Comparison of ENCODE assay signal across 13 mouse cellular contexts in genomic region chr1:135148996-135149395, GRCm38 (mm10). TPM values are rescaled to one million over a fixed set of nuclear protein-coding genes. Genes with fewer than 3 reads are reported as not detected.
DNase-seq lines count a peak whose midpoint lies in the region; ATAC-seq and TF ChIP-seq lines count a peak whose summit lies in the region.
"Had no signal": no experiment of that assay in that cellular context is flagged by ENCODE, and none has a peak within 500 bp of the region (broad histone marks: within the 10 kb centered on the region; RNA-seq: fewer than 3 reads in every experiment).

No protein-coding gene starts in this region.

- peak overlapping the region; percentile 57 for H3K27ac ChIP-seq in forebrain, embryonic 13.5 days
- no peak overlapping the region for H3K27ac ChIP-seq in forebrain, embryonic 10.5 days
- no peak overlapping the region for H3K27ac ChIP-seq in stomach, embryonic 15.5 days
- no peak overlapping the region for H3K27ac ChIP-seq in stomach, postnatal 0 days (replicated peaks)
- no peak overlapping the region for H3K27ac ChIP-seq in intestine, embryonic 15.5 days
- peak overlapping the region; percentile 99 for H3K27ac ChIP-seq in neural tube, embryonic 15.5 days (replicated peaks)
- no peak overlapping the region for H3K27ac ChIP-seq in liver, postnatal 0 days (ENCODE audit: low read depth)
- H3K27ac ChIP-seq: liver, embryonic 13.5 days had no signal

- no peak for DNase-seq in forebrain, embryonic 10.5 days (ENCODE audit: extremely low spot score, low spot score)
- no peak for DNase-seq in stomach, postnatal 0 days (ENCODE audit: low spot score)
- DNase-seq in heart, postnatal 14 days, result no peak
- DNase-seq in liver, postnatal 0 days, result no peak
- DNase-seq: adrenal gland, adult 2 months; heart, postnatal 4 days; liver, embryonic 13.5 days had no signal

- H3K36me3 ChIP-seq in forebrain, embryonic 13.5 days (ENCODE audit: poor library complexity, severe bottlenecking), result peaks cover 21% of the 10 kb centered on the region
- H3K36me3 ChIP-seq in forebrain, embryonic 10.5 days (replicated peaks), result peaks cover 18% of the 10 kb centered on the region
- H3K36me3 ChIP-seq in stomach, embryonic 15.5 days, result no peaks in the 10 kb centered on the region
- H3K36me3 ChIP-seq in stomach, postnatal 0 days (ENCODE audit: control insufficient read depth, insufficient read depth, low read length), result no peaks in the 10 kb centered on the region
- no peaks in the 10 kb centered on the region; the same call in 1 of the 2 replicates for H3K36me3 ChIP-seq in intestine, embryonic 15.5 days
- H3K36me3 ChIP-seq in neural tube, embryonic 15.5 days, result peaks cover 11% of the 10 kb centered on the region; the same call in 1 of the 2 replicates
- no peaks in the 10 kb centered on the region; the same call in 1 of the 2 replicates for H3K36me3 ChIP-seq in liver, postnatal 0 days (replicated peaks; ENCODE audit: insufficient read depth, low read length)

- H3K4me2 ChIP-seq in forebrain, embryonic 13.5 days, result peak overlapping the region; percentile 85
- peak overlapping the region; percentile 79; the same call in 1 of the 2 replicates for H3K4me2 ChIP-seq in stomach, embryonic 15.5 days
- H3K4me2 ChIP-seq in stomach, postnatal 0 days (replicated peaks; ENCODE audit: low read depth), result no peak overlapping the region
- peak overlapping the region; percentile 4; the same call in 1 of the 2 replicates for H3K4me2 ChIP-seq in intestine, embryonic 15.5 days (replicated peaks)
- H3K4me2 ChIP-seq in neural tube, embryonic 15.5 days, result peak overlapping the region; percentile 94
- H3K4me2 ChIP-seq in liver, postnatal 0 days (ENCODE audit: low read depth, low read length), result no peak overlapping the region

- no peak for TF ChIP-seq CTCF in stomach, postnatal 0 days (IDR thresholded peaks at IDR 0.05; ENCODE audit: low read depth)
- TF ChIP-seq CTCF in liver, postnatal 0 days (IDR thresholded peaks at IDR 0.05; ENCODE audit: low read depth), result no peak

- peak overlapping the region; percentile 98 for H3K9ac ChIP-seq in forebrain, embryonic 13.5 days
- no peak overlapping the region for H3K9ac ChIP-seq in stomach, embryonic 15.5 days
- no peak overlapping the region for H3K9ac ChIP-seq in stomach, postnatal 0 days (ENCODE audit: low read length)
- no peak overlapping the region for H3K9ac ChIP-seq in intestine, embryonic 15.5 days
- peak overlapping the region; percentile 99; the same call in 1 of the 2 replicates for H3K9ac ChIP-seq in neural tube, embryonic 15.5 days (replicated peaks)
- no peak overlapping the region for H3K9ac ChIP-seq in liver, postnatal 0 days (replicated peaks)

- no peak for TF ChIP-seq EP300 in stomach, postnatal 0 days (optimal IDR thresholded peaks at IDR 0.05)
- TF ChIP-seq EP300 in liver, postnatal 0 days (IDR thresholded peaks at IDR 0.05; ENCODE audit: low read depth), result no peak

- no peak for ATAC-seq in forebrain, embryonic 13.5 days
- ATAC-seq in stomach, embryonic 15.5 days (ENCODE audit: insufficient read depth, low FRiP score, low read depth), result no peak
- ATAC-seq in stomach, postnatal 0 days (ENCODE audit: low FRiP score, low TSS enrichment), result no peak
- no peak for ATAC-seq in intestine, embryonic 15.5 days
- no peak for ATAC-seq in neural tube, embryonic 15.5 days (ENCODE audit: low FRiP score)
- no peak for ATAC-seq in liver, postnatal 0 days

- intact Hi-C loops in heart, postnatal 14 days (cut with DNase I), result no loop called here

- peak overlapping the region; percentile 98 for H3K4me3 ChIP-seq in forebrain, embryonic 13.5 days
- H3K4me3 ChIP-seq in forebrain, embryonic 10.5 days, result no peak overlapping the region
- no peak overlapping the region for H3K4me3 ChIP-seq in stomach, embryonic 15.5 days (replicated peaks)
- no peak overlapping the region for H3K4me3 ChIP-seq in stomach, postnatal 0 days (ENCODE audit: low read depth, low read length)
- no peak overlapping the region for H3K4me3 ChIP-seq in intestine, embryonic 15.5 days (replicated peaks)
- H3K4me3 ChIP-seq in neural tube, embryonic 15.5 days (replicated peaks), result peak overlapping the region; percentile 99
- no peak overlapping the region for H3K4me3 ChIP-seq in liver, postnatal 0 days (ENCODE audit: low read depth, low read length)

- no peaks in the 10 kb centered on the region; the same call in 1 of the 2 replicates for H3K27me3 ChIP-seq in forebrain, embryonic 13.5 days
- H3K27me3 ChIP-seq in forebrain, embryonic 10.5 days (ENCODE audit: poor library complexity, severe bottlenecking), result peaks cover 21% of the 10 kb centered on the region
- no peaks in the 10 kb centered on the region for H3K27me3 ChIP-seq in stomach, embryonic 15.5 days (replicated peaks)
- H3K27me3 ChIP-seq in stomach, postnatal 0 days (ENCODE audit: control insufficient read depth, insufficient read depth, low read length), result no peaks in the 10 kb centered on the region
- H3K27me3 ChIP-seq in intestine, embryonic 15.5 days (replicated peaks), result 0 out of 2 replicates have a peak, but pooled peaks cover 2% of the 10 kb centered on the region
- no peaks in the 10 kb centered on the region for H3K27me3 ChIP-seq in neural tube, embryonic 15.5 days (replicated peaks)
- no peaks in the 10 kb centered on the region for H3K27me3 ChIP-seq in liver, postnatal 0 days (ENCODE audit: insufficient read depth, low read length)
- H3K27me3 ChIP-seq: liver, embryonic 13.5 days; megakaryocyte, embryonic 14.5 days had no signal

- 35% methylated on average over 5 of the region's 5 CpGs for WGBS in forebrain, embryonic 13.5 days
- 82% methylated on average over 5 of the region's 5 CpGs for WGBS in forebrain, embryonic 10.5 days
- 65% methylated on average over 5 of the region's 5 CpGs for WGBS in stomach, embryonic 15.5 days
- WGBS in stomach, postnatal 0 days, result 50% methylated on average over 5 of the region's 5 CpGs
- 66% methylated on average over 5 of the region's 5 CpGs for WGBS in intestine, embryonic 15.5 days
- WGBS in neural tube, embryonic 15.5 days, result 47% methylated on average over 5 of the region's 5 CpGs
- 68% methylated on average over 5 of the region's 5 CpGs for WGBS in liver, postnatal 0 days (ENCODE audit: insufficient replicate concordance)

- peaks cover 47% of the 10 kb centered on the region for H3K4me1 ChIP-seq in forebrain, embryonic 13.5 days
- peaks cover 31% of the 10 kb centered on the region for H3K4me1 ChIP-seq in forebrain, embryonic 10.5 days
- peaks cover 18% of the 10 kb centered on the region for H3K4me1 ChIP-seq in stomach, embryonic 15.5 days
- H3K4me1 ChIP-seq in stomach, postnatal 0 days (replicated peaks; ENCODE audit: control insufficient read depth, insufficient read depth), result no peaks in the 10 kb centered on the region; the same call in 1 of the 2 replicates
- H3K4me1 ChIP-seq in intestine, embryonic 15.5 days (replicated peaks), result peaks cover 32% of the 10 kb centered on the region
- peaks cover 50% of the 10 kb centered on the region for H3K4me1 ChIP-seq in neural tube, embryonic 15.5 days
- peaks cover 13% of the 10 kb centered on the region for H3K4me1 ChIP-seq in liver, postnatal 0 days (ENCODE audit: insufficient read depth)

- H3K9me3 ChIP-seq in forebrain, embryonic 13.5 days (replicated peaks), result no peaks in the 10 kb centered on the region
- H3K9me3 ChIP-seq in forebrain, embryonic 10.5 days, result no peaks in the 10 kb centered on the region
- no peaks in the 10 kb centered on the region for H3K9me3 ChIP-seq in stomach, embryonic 15.5 days
- H3K9me3 ChIP-seq in stomach, postnatal 0 days (ENCODE audit: control insufficient read depth, low read length), result no peaks in the 10 kb centered on the region
- no peaks in the 10 kb centered on the region for H3K9me3 ChIP-seq in intestine, embryonic 15.5 days
- H3K9me3 ChIP-seq in neural tube, embryonic 15.5 days (replicated peaks), result no peaks in the 10 kb centered on the region
- H3K9me3 ChIP-seq in liver, postnatal 0 days (ENCODE audit: low read length), result no peaks in the 10 kb centered on the region
- H3K9me3 ChIP-seq: liver, embryonic 13.5 days; megakaryocyte, embryonic 14.5 days had no signal

RNA-seq across cellular contexts. Expression of gene Arl8a, which starts 2.4 kb away (rescaled TPM):
- polyA plus RNA-seq in forebrain, embryonic 13.5 days (2015; fragmentation: Nextera tagmentation; extraction: Ambion mirVana), result 161 and 162 TPM in 2 replicates
- 37.6 and 39.2 TPM in 2 replicates for polyA plus RNA-seq in forebrain, embryonic 10.5 days (2016; fragmentation: Nextera tagmentation; extraction: Ambion mirVana)
- 54.9 and 55.4 TPM in 2 replicates for polyA plus RNA-seq in stomach, embryonic 15.5 days (2015; fragmentation: Nextera tagmentation; extraction: Ambion mirVana)
- 42.2 and 43.9 TPM in 2 replicates for polyA plus RNA-seq in stomach, postnatal 0 days (2015; fragmentation: Nextera tagmentation; extraction: Ambion mirVana)
- polyA plus RNA-seq in intestine, embryonic 15.5 days (2015; fragmentation: Nextera tagmentation; extraction: Ambion mirVana), result 60.6 TPM in 2 replicates
- 314 and 353 TPM in 2 replicates for polyA plus RNA-seq in neural tube, embryonic 15.5 days (2015; fragmentation: Nextera tagmentation; extraction: Ambion mirVana)
- total RNA-seq in heart, postnatal 14 days (2021), result 10 to 100 TPM; 25.7 to 28.0 TPM
- 11.3 and 12.5 TPM in 2 replicates for polyA plus RNA-seq in liver, postnatal 0 days (2015; fragmentation: Nextera tagmentation; extraction: Ambion mirVana)

RNA-seq across cellular contexts. Expression of gene Ptpn7, which starts 16.5 kb away (rescaled TPM):
- 0.34 and 0.53 TPM in 2 replicates for polyA plus RNA-seq in forebrain, embryonic 13.5 days (2015; fragmentation: Nextera tagmentation; extraction: Ambion mirVana)
- 1.9 and 2.3 TPM in 2 replicates for polyA plus RNA-seq in forebrain, embryonic 10.5 days (2016; fragmentation: Nextera tagmentation; extraction: Ambion mirVana)
- 2.4 and 3.3 TPM in 2 replicates for polyA plus RNA-seq in stomach, embryonic 15.5 days (2015; fragmentation: Nextera tagmentation; extraction: Ambion mirVana)
- 0.32 and 0.46 TPM in 2 replicates for polyA plus RNA-seq in stomach, postnatal 0 days (2015; fragmentation: Nextera tagmentation; extraction: Ambion mirVana)
- 2.0 TPM in 2 replicates for polyA plus RNA-seq in intestine, embryonic 15.5 days (2015; fragmentation: Nextera tagmentation; extraction: Ambion mirVana)
- 0.36 and 15.5 TPM in 2 replicates for polyA plus RNA-seq in neural tube, embryonic 15.5 days (2015; fragmentation: Nextera tagmentation; extraction: Ambion mirVana)
- 1 to 10 TPM in 1 of 2 experiments, under 1 TPM in 1; 0.72 to 3.3 TPM for total RNA-seq in heart, postnatal 14 days (2021)
- 5.4 and 6.7 TPM in 2 replicates for polyA plus RNA-seq in liver, postnatal 0 days (2015; fragmentation: Nextera tagmentation; extraction: Ambion mirVana)

RNA-seq across cellular contexts. Expression of gene Gpr37l1, which starts 18.5 kb away (rescaled TPM):
- polyA plus RNA-seq in forebrain, embryonic 13.5 days (2015; fragmentation: Nextera tagmentation; extraction: Ambion mirVana), result not detected in 2 replicates
- not detected in 2 replicates for polyA plus RNA-seq in forebrain, embryonic 10.5 days (2016; fragmentation: Nextera tagmentation; extraction: Ambion mirVana)
- 0.35 and 0.78 TPM in 2 replicates for polyA plus RNA-seq in stomach, embryonic 15.5 days (2015; fragmentation: Nextera tagmentation; extraction: Ambion mirVana)
- 3.1 and 3.4 TPM in 2 replicates for polyA plus RNA-seq in stomach, postnatal 0 days (2015; fragmentation: Nextera tagmentation; extraction: Ambion mirVana)
- polyA plus RNA-seq in intestine, embryonic 15.5 days (2015; fragmentation: Nextera tagmentation; extraction: Ambion mirVana), result 0.47 and 0.73 TPM in 2 replicates
- 1.4 and 1.7 TPM in 2 replicates for polyA plus RNA-seq in neural tube, embryonic 15.5 days (2015; fragmentation: Nextera tagmentation; extraction: Ambion mirVana)
- under 1 TPM; 0.32 to 0.48 TPM for total RNA-seq in heart, postnatal 14 days (2021)
- not detected in 2 replicates for polyA plus RNA-seq in liver, postnatal 0 days (2015; fragmentation: Nextera tagmentation; extraction: Ambion mirVana)
- polyA plus RNA-seq: C2C12; liver, embryonic 13.5 days had no signal

RNA-seq across cellular contexts. Expression of gene Lgr6, which starts 43.9 kb away (rescaled TPM):
- polyA plus RNA-seq in forebrain, embryonic 13.5 days (2015; fragmentation: Nextera tagmentation; extraction: Ambion mirVana), result 0.15 and 0.30 TPM in 2 replicates
- 0.07 and 0.14 TPM in 2 replicates for polyA plus RNA-seq in forebrain, embryonic 10.5 days (2016; fragmentation: Nextera tagmentation; extraction: Ambion mirVana)
- 1.6 and 1.8 TPM in 2 replicates for polyA plus RNA-seq in stomach, embryonic 15.5 days (2015; fragmentation: Nextera tagmentation; extraction: Ambion mirVana)
- polyA plus RNA-seq in stomach, postnatal 0 days (2015; fragmentation: Nextera tagmentation; extraction: Ambion mirVana), result 0.35 and 1.0 TPM in 2 replicates
- 0.45 and 0.49 TPM in 2 replicates for polyA plus RNA-seq in intestine, embryonic 15.5 days (2015; fragmentation: Nextera tagmentation; extraction: Ambion mirVana)
- 1.6 TPM in 2 replicates for polyA plus RNA-seq in neural tube, embryonic 15.5 days (2015; fragmentation: Nextera tagmentation; extraction: Ambion mirVana)
- 10 to 100 TPM; 14.5 to 15.5 TPM for total RNA-seq in heart, postnatal 14 days (2021)
- 0.06 and 0.32 TPM in 2 replicates for polyA plus RNA-seq in liver, postnatal 0 days (2015; fragmentation: Nextera tagmentation; extraction: Ambion mirVana)

Comparison
In these comparisons a context has a peak if more than half of its experiments do, and no peak if none do; other contexts are left out.
1. H3K27ac ChIP-seq: peak in forebrain, embryonic 13.5 days (single experiment) and neural tube, embryonic 15.5 days (single experiment); none in forebrain, embryonic 10.5 days (single experiment), stomach, embryonic 15.5 days (single experiment), stomach, postnatal 0 days (single experiment), intestine, embryonic 15.5 days (single experiment) and liver, postnatal 0 days (single experiment).
2. H3K4me2 ChIP-seq: peak in forebrain, embryonic 13.5 days (single experiment), stomach, embryonic 15.5 days (single experiment), intestine, embryonic 15.5 days (single experiment) and neural tube, embryonic 15.5 days (single experiment); none in stomach, postnatal 0 days (single experiment) and liver, postnatal 0 days (single experiment).
3. H3K4me3 ChIP-seq: peak in forebrain, embryonic 13.5 days (single experiment) and neural tube, embryonic 15.5 days (single experiment); none in forebrain, embryonic 10.5 days (single experiment), stomach, embryonic 15.5 days (single experiment), stomach, postnatal 0 days (single experiment), intestine, embryonic 15.5 days (single experiment) and liver, postnatal 0 days (single experiment).
4. H3K9ac ChIP-seq: peak in forebrain, embryonic 13.5 days (single experiment) and neural tube, embryonic 15.5 days (single experiment); none in stomach, embryonic 15.5 days (single experiment), stomach, postnatal 0 days (single experiment), intestine, embryonic 15.5 days (single experiment) and liver, postnatal 0 days (single experiment).